Mouse (Mus musculus): Measurements from ENCODE around the gene Rnf151. TPM values are rescaled to one million over a fixed set of nuclear protein-coding genes. Genes with fewer than 3 reads are reported as not detected.
"Not testable (repeated sequence)": the region's sequence is repeated elsewhere in the genome, so short reads cannot be mapped to it uniquely, and the experiment has no call there.

Rnf151 gene
- polyA plus RNA-seq, 1 experiment from 2014 or later, result 0.27 TPM

- peaks cover 8% of the 10 kb centered on the region for H3K36me3 ChIP-seq
- peak overlapping the region; percentile 99 for H3K9ac ChIP-seq
- H3K9me3 ChIP-seq, result no peaks in the 10 kb centered on the region
- WGBS, result 43% methylated on average over 5 of the region's 5 CpGs
- H3K27me3 ChIP-seq, result no peaks in the 10 kb centered on the region
- peaks cover 42% of the 10 kb centered on the region for H3K4me1 ChIP-seq (replicated peaks)
- no peak overlapping the region for H3K27ac ChIP-seq
- H3K4me3 ChIP-seq, result no peak overlapping the region
- peak overlapping the region; percentile 87 for H3K4me2 ChIP-seq
- no peak for ATAC-seq (ENCODE audit: low FRiP score)
Observed at GRCm38 (mm10) chr17:24672141-24672540, 45.7 kb downstream of the Rnf151 start.

GRCm38 (mm10) chr17:24671346-24671745 lies 46.5 kb downstream of the Rnf151 start:
- H3K4me3 ChIP-seq, result 0 out of 2 replicates have a peak overlapping the region, but pooled peaks have one; percentile 98
- peak overlapping the region; percentile 87 for H3K4me2 ChIP-seq
- no peak for ATAC-seq (ENCODE audit: low FRiP score)
- H3K36me3 ChIP-seq, result no peaks in the 10 kb centered on the region
- no peaks in the 10 kb centered on the region for H3K9me3 ChIP-seq
- H3K27ac ChIP-seq, result no peak overlapping the region
- H3K27me3 ChIP-seq, result no peaks in the 10 kb centered on the region
- WGBS, result 80% methylated on average over 5 of the region's 5 CpGs
- peaks cover 42% of the 10 kb centered on the region for H3K4me1 ChIP-seq (replicated peaks)
- peak overlapping the region; percentile 99 for H3K9ac ChIP-seq

- 17% methylated on average over 8 of the region's 8 CpGs for WGBS
- Histone ChIP-seq H3K27me3 (no peaks in the 10 kb centered on the region), H3K4me1 (replicated peaks) (peaks cover 37% of the 10 kb centered on the region), H3K27ac (peak overlapping the region; percentile 92), H3K4me3 (peak overlapping the region; percentile 98), H3K4me2 (peak overlapping the region; percentile 87), H3K9ac (peak overlapping the region; percentile 99), H3K9me3 (no peaks in the 10 kb centered on the region), H3K36me3 (no peaks in the 10 kb centered on the region)
- ATAC-seq (ENCODE audit: low FRiP score), result no peak
Observed at GRCm38 (mm10) chr17:24670246-24670844, 47.5 kb downstream of the Rnf151 start.

GRCm38 (mm10) chr17:24669545-24670245 lies 48.2 kb downstream of the Rnf151 start, which contains the start of gene Zfp598:
Zfp598 (plus strand) TSS chr17:24669687.
- Histone ChIP-seq H3K4me3 (peak within 1 kb of the TSS; percentile 98), H3K27ac (peak within 1 kb of the TSS; percentile 92), H3K27me3 (no peaks in the 10 kb centered on the region), H3K4me2 (peak within 1 kb of the TSS; percentile 87), H3K4me1 (replicated peaks) (peaks cover 37% of the 10 kb centered on the region), H3K9ac (peak within 1 kb of the TSS; percentile 99), H3K36me3 (no peaks in the 10 kb centered on the region), H3K9me3 (no peaks in the 10 kb centered on the region)
- WGBS, result under 1% methylated on average over 65 of the region's 80 CpGs
- peak; percentile 98 for ATAC-seq (ENCODE audit: low FRiP score)

- Histone ChIP-seq H3K9ac (peak overlapping the region; percentile 99), H3K27ac (peak overlapping the region; percentile 92), H3K4me1 (replicated peaks) (peaks cover 37% of the 10 kb centered on the region), H3K4me2 (peak overlapping the region; percentile 87), H3K4me3 (peak overlapping the region; percentile 98)
- WGBS, result 8% methylated on average over 15 of the region's 15 CpGs
- H3K9me3 ChIP-seq, H3K36me3 ChIP-seq, H3K27me3 ChIP-seq: not testable (repeated sequence)
- ATAC-seq (ENCODE audit: low FRiP score), result peak; percentile 52
Observed at GRCm38 (mm10) chr17:24669214-24669544, 48.7 kb downstream of the Rnf151 start.

GRCm38 (mm10) chr17:24667416-24667815 lies 50.4 kb downstream of the Rnf151 start:
- Histone ChIP-seq H3K9me3 (no peaks in the 10 kb centered on the region), H3K4me2 (no peak overlapping the region), H3K4me1 (replicated peaks) (peaks cover 31% of the 10 kb centered on the region), H3K27me3 (peaks cover 10% of the 10 kb centered on the region), H3K4me3 (no peak overlapping the region), H3K36me3 (no peaks in the 10 kb centered on the region), H3K27ac (no peak overlapping the region), H3K9ac (no peak overlapping the region)
- no peak for ATAC-seq (ENCODE audit: low FRiP score)
- 27% methylated on average over 6 of the region's 6 CpGs for WGBS

- H3K9me3 ChIP-seq; H3K9ac ChIP-seq; H3K27ac ChIP-seq; H3K27me3 ChIP-seq; H3K4me3 ChIP-seq; H3K36me3 ChIP-seq; ATAC-seq (ENCODE audit: low FRiP score); H3K4me2 ChIP-seq: not testable (repeated sequence)
- 69% methylated on average over 7 of the region's 7 CpGs for WGBS
- H3K4me1 ChIP-seq (replicated peaks), result peaks cover 26% of the 10 kb centered on the region
Observed at GRCm38 (mm10) chr17:24667011-24667410, 50.9 kb downstream of the Rnf151 start.

Other genes with a start within 250 kb of the Rnf151 start
- 41.9 and 43.5 TPM in 2 replicates for gene E4f1, start 247.8 kb downstream of the Rnf151 start, polyA plus RNA-seq (2015; fragmentation: Nextera tagmentation; extraction: Ambion mirVana)
- gene Pgp, start 247.7 kb downstream of the Rnf151 start, polyA plus RNA-seq (2015; fragmentation: Nextera tagmentation; extraction: Ambion mirVana), result 55.4 and 56.9 TPM in 2 replicates
- 0.27 and 1.2 TPM in 2 replicates for gene Bricd5, start 244.2 kb downstream of the Rnf151 start, polyA plus RNA-seq (2015; fragmentation: Nextera tagmentation; extraction: Ambion mirVana)
- 35.5 and 36.1 TPM in 2 replicates for gene Mlst8, start 239.0 kb downstream of the Rnf151 start, polyA plus RNA-seq (2015; fragmentation: Nextera tagmentation; extraction: Ambion mirVana)
- gene Caskin1, start 229.5 kb downstream of the Rnf151 start, polyA plus RNA-seq (2015; fragmentation: Nextera tagmentation; extraction: Ambion mirVana), result 32.8 and 34.3 TPM in 2 replicates
- gene Traf7, start 190.1 kb downstream of the Rnf151 start, polyA plus RNA-seq (2015; fragmentation: Nextera tagmentation; extraction: Ambion mirVana), result 86.0 and 89.9 TPM in 2 replicates
- 2.8 and 3.1 TPM in 2 replicates for gene Rab26, start 183.9 kb downstream of the Rnf151 start, polyA plus RNA-seq (2015; fragmentation: Nextera tagmentation; extraction: Ambion mirVana)
- gene Pkd1, start 168.2 kb downstream of the Rnf151 start, polyA plus RNA-seq (2015; fragmentation: Nextera tagmentation; extraction: Ambion mirVana), result 20.1 and 21.6 TPM in 2 replicates
- 67.9 and 76.0 TPM in 2 replicates for gene Tsc2, start 85.4 kb downstream of the Rnf151 start, polyA plus RNA-seq (2015; fragmentation: Nextera tagmentation; extraction: Ambion mirVana)
- 8.2 and 8.8 TPM in 2 replicates for gene Nthl1, start 85.4 kb downstream of the Rnf151 start, polyA plus RNA-seq (2015; fragmentation: Nextera tagmentation; extraction: Ambion mirVana)
- gene Slc9a3r2, start 67.7 kb downstream of the Rnf151 start, polyA plus RNA-seq (2015; fragmentation: Nextera tagmentation; extraction: Ambion mirVana), result 32.7 and 34.3 TPM in 2 replicates
- gene Npw, start 59.6 kb downstream of the Rnf151 start, polyA plus RNA-seq (2015; fragmentation: Nextera tagmentation; extraction: Ambion mirVana), result not detected in 2 replicates
- gene Zfp598, start 48.4 kb downstream of the Rnf151 start, polyA plus RNA-seq (2015; fragmentation: Nextera tagmentation; extraction: Ambion mirVana), result 17.7 and 17.8 TPM in 2 replicates
- gene Syngr3, start 28.1 kb downstream of the Rnf151 start, polyA plus RNA-seq (2015; fragmentation: Nextera tagmentation; extraction: Ambion mirVana), result 114 and 115 TPM in 2 replicates
- gene Gfer, start 21.9 kb downstream of the Rnf151 start, polyA plus RNA-seq (2015; fragmentation: Nextera tagmentation; extraction: Ambion mirVana), result 38.7 and 38.9 TPM in 2 replicates
- 2.9 and 3.4 TPM in 2 replicates for gene Noxo1, start 21.8 kb downstream of the Rnf151 start, polyA plus RNA-seq (2015; fragmentation: Nextera tagmentation; extraction: Ambion mirVana)
- 69.0 and 70.6 TPM in 2 replicates for gene Tbl3, start 10.4 kb downstream of the Rnf151 start, polyA plus RNA-seq (2015; fragmentation: Nextera tagmentation; extraction: Ambion mirVana)
- gene Rps2, start 53 bp upstream of the Rnf151 start, polyA plus RNA-seq (2015; fragmentation: Nextera tagmentation; extraction: Ambion mirVana), result 782 and 783 TPM in 2 replicates
- gene Ndufb10, start 6.4 kb upstream of the Rnf151 start, polyA plus RNA-seq (2015; fragmentation: Nextera tagmentation; extraction: Ambion mirVana), result 259 and 262 TPM in 2 replicates
- gene Rpl3l, start 9.8 kb upstream of the Rnf151 start, polyA plus RNA-seq (2015; fragmentation: Nextera tagmentation; extraction: Ambion mirVana), result not detected in 2 replicates
- gene Msrb1, start 18.6 kb upstream of the Rnf151 start, polyA plus RNA-seq (2015; fragmentation: Nextera tagmentation; extraction: Ambion mirVana), result 20.2 and 24.0 TPM in 2 replicates
- 0.28 and 0.45 TPM in 2 replicates for gene Hs3st6, start 34.9 kb upstream of the Rnf151 start, polyA plus RNA-seq (2015; fragmentation: Nextera tagmentation; extraction: Ambion mirVana)
- not detected in 2 replicates for gene Meiob, start 86.2 kb upstream of the Rnf151 start, polyA plus RNA-seq (2015; fragmentation: Nextera tagmentation; extraction: Ambion mirVana)
- gene Hagh, start 122.1 kb upstream of the Rnf151 start, polyA plus RNA-seq (2015; fragmentation: Nextera tagmentation; extraction: Ambion mirVana), result 49.7 and 51.7 TPM in 2 replicates
- gene Fahd1, start 132.3 kb upstream of the Rnf151 start, polyA plus RNA-seq (2015; fragmentation: Nextera tagmentation; extraction: Ambion mirVana), result 18.6 and 20.1 TPM in 2 replicates
- gene Igfals, start 147.9 kb upstream of the Rnf151 start, polyA plus RNA-seq (2015; fragmentation: Nextera tagmentation; extraction: Ambion mirVana), result 0.17 and 0.25 TPM in 2 replicates
- 71.3 and 74.4 TPM in 2 replicates for gene Nubp2, start 168.3 kb upstream of the Rnf151 start, polyA plus RNA-seq (2015; fragmentation: Nextera tagmentation; extraction: Ambion mirVana)
- gene Spsb3, start 168.6 kb upstream of the Rnf151 start, polyA plus RNA-seq (2015; fragmentation: Nextera tagmentation; extraction: Ambion mirVana), result 72.8 and 80.0 TPM in 2 replicates
- gene Eme2, start 177.0 kb upstream of the Rnf151 start, polyA plus RNA-seq (2015; fragmentation: Nextera tagmentation; extraction: Ambion mirVana), result 31.4 and 31.8 TPM in 2 replicates
- gene Mrps34, start 177.1 kb upstream of the Rnf151 start, polyA plus RNA-seq (2015; fragmentation: Nextera tagmentation; extraction: Ambion mirVana), result 77.0 and 77.6 TPM in 2 replicates
- gene Nme3, start 178.4 kb upstream of the Rnf151 start, polyA plus RNA-seq (2015; fragmentation: Nextera tagmentation; extraction: Ambion mirVana), result 78.4 and 82.7 TPM in 2 replicates
- gene Mapk8ip3, start 218.9 kb upstream of the Rnf151 start, polyA plus RNA-seq (2015; fragmentation: Nextera tagmentation; extraction: Ambion mirVana), result 79.1 and 85.0 TPM in 2 replicates
- 104 and 116 TPM in 2 replicates for gene Jpt2, start 242.6 kb upstream of the Rnf151 start, polyA plus RNA-seq (2015; fragmentation: Nextera tagmentation; extraction: Ambion mirVana)